Mouse (Mus musculus): Measurements from ENCODE around the gene Tmem63a. TPM values are rescaled to one million over a fixed set of nuclear protein-coding genes. Genes with fewer than 3 reads are reported as not detected.

Gene Tmem63a
- total and polyA plus RNA-seq, 3 experiments: 0.89 to 3.0 (median 2.2) TPM

DNA sequence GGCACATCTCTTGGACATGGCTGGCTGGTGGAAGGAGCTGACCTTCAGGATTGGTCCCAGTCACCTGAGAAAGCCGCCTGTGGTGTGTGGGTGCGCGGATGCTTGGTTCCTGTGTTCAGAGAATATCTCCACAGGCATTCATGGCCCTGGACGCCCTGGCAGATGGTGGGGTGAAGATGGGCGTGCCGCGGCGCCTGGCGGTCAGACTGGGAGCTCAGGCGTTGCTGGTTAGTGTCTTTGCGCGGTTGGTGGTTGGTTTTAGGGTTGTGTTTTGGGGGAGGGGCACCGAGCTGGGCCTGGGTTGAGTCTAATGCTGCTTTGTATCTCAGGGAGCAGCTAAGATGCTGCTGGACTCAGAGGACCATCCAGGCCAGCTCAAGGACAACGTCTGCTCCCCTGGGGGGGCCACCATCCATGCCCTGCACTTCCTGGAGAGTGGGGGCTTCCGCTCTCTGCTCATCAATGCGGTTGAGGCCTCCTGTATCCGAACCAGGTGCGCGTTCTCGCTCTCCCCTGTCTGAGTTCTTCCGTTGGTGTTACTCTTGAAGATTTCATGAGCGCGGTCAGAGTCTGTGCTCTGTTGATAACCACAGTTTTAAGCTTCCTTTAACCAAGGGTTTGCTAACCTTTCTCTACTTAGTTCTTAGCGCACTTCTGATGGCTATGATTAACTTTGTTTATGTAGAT, 35.5 kb upstream of the Tmem63a start:
- in situ Hi-C loops (cut with MboI; ENCODE audit: low pct_ligation_motif_present, low pct_unique_long_range_greater_than_20kb, low sequenced_read_pairs) (no loop called here), dilution Hi-C loops (cut with MboI; ENCODE audit: extremely low pct_ligation_motif_present, extremely low pct_unique_long_range_greater_than_20kb, low sequenced_read_pairs) (no loop called here)
- H3K27ac ChIP-seq (ENCODE audit: insufficient read depth, low read depth): no peak overlapping the region
- H3K9ac ChIP-seq (ENCODE audit: insufficient read depth, low read depth): no peak overlapping the region
- H3K27me3 ChIP-seq (replicated peaks): no peaks in the 10 kb centered on the region
- H3K4me2 ChIP-seq (ENCODE audit: insufficient read depth, low read depth, poor library complexity, severe bottlenecking): no peak overlapping the region
- no peak for DNase-seq (ENCODE audit: extremely low read depth)
- H3K36me3 ChIP-seq (replicated peaks in 1 of 2; ENCODE audit: control insufficient read depth in 1 of 2, insufficient read depth in 1 of 2, low read length in 1 of 2): peaks cover 33 to 46% of the 10 kb centered on the region in 2 experiments
- H3K4me3 ChIP-seq (replicated peaks in 1 of 3; ENCODE audit: low read depth in 2 of 3, low read length in 2 of 3, poor library complexity in 1 of 3): no peak overlapping the region
- H3K9me3 ChIP-seq (replicated peaks; ENCODE audit: low read length): no peaks in the 10 kb centered on the region
- H3K79me2 ChIP-seq (replicated peaks; ENCODE audit: control insufficient read depth, extremely low read depth, insufficient read depth, poor library complexity, severe bottlenecking): peaks cover 16% of the 10 kb centered on the region
- peaks cover 10 to 49% of the 10 kb centered on the region in 2 experiments for H3K4me1 ChIP-seq (ENCODE audit: control insufficient read depth in 1 of 2, insufficient read depth in 2 of 2)
- TF ChIP-seq HCFC1 (IDR thresholded peaks at IDR 0.05; ENCODE audit: low read depth, low read length) (no peak), USF1 (IDR thresholded peaks at IDR 0.05; ENCODE audit: low read depth, low read length) (no peak), NRF1 (IDR thresholded peaks at IDR 0.05; ENCODE audit: low read depth, low read length) (no peak), KAT2A (IDR thresholded peaks at IDR 0.05; ENCODE audit: insufficient replicate concordance, low read length) (no peak), IRF4 (IDR thresholded peaks at IDR 0.05; ENCODE audit: low read depth, low read length) (no peak)

DNA sequence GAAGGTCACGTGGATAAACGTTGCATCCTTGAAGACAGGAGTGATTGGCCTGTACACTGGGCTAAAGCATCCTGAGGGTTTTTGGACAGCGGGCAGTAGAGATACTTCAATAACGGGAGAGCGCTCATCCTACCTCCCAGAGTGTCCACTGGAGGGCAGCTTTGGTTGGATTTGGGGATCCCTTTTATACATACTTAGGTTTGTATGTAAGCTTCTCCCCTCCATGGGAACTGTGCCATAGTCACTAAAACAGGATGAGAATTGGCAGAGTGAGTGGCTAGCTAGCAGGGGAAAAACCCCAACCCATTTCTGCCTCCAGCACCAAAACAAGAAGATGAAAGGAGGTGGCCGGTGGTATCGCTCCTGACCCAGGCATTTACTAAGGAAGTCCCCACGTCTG, 31.0 kb upstream of the Tmem63a start:
- Histone ChIP-seq H3K9ac (ENCODE audit: insufficient read depth, low read depth) (no peak overlapping the region), H3K36me3 (replicated peaks in 1 of 2; ENCODE audit: control insufficient read depth in 1 of 2, insufficient read depth in 1 of 2, low read length in 1 of 2) (peaks cover 27 to 38% of the 10 kb centered on the region in 2 experiments), H3K27ac (ENCODE audit: insufficient read depth, low read depth) (no peak overlapping the region), H3K4me2 (ENCODE audit: insufficient read depth, low read depth, poor library complexity, severe bottlenecking) (no peak overlapping the region), H3K27me3 (replicated peaks) (no peaks in the 10 kb centered on the region), H3K9me3 (replicated peaks; ENCODE audit: low read length) (no peaks in the 10 kb centered on the region), H3K79me2 (replicated peaks; ENCODE audit: control insufficient read depth, extremely low read depth, insufficient read depth, poor library complexity, severe bottlenecking) (no peaks in the 10 kb centered on the region), H3K4me1 (ENCODE audit: control insufficient read depth in 1 of 2, insufficient read depth in 2 of 2) (peaks cover 3 to 27% of the 10 kb centered on the region in 2 experiments), H3K4me3 (replicated peaks in 1 of 3; ENCODE audit: low read depth in 2 of 3, low read length in 2 of 3, poor library complexity in 1 of 3) (no peak overlapping the region)
- dilution Hi-C loops (cut with MboI; ENCODE audit: extremely low pct_ligation_motif_present, extremely low pct_unique_long_range_greater_than_20kb, low sequenced_read_pairs): no loop called here
- no peak for DNase-seq (ENCODE audit: extremely low read depth)
- in situ Hi-C loops (cut with MboI; ENCODE audit: low pct_ligation_motif_present, low pct_unique_long_range_greater_than_20kb, low sequenced_read_pairs): no loop called here
- TF ChIP-seq JUN (IDR thresholded peaks at IDR 0.05; ENCODE audit: insufficient read depth, low read depth, low read length): no peak
- TF ChIP-seq BHLHE40 (IDR thresholded peaks at IDR 0.05; ENCODE audit: low read depth, low read length): no peak
- TF ChIP-seq PAX5 (IDR thresholded peaks at IDR 0.05; ENCODE audit: low read length): no peak
- no peak for TF ChIP-seq EP300 (IDR thresholded peaks at IDR 0.05; ENCODE audit: low read length)
- no peak for TF ChIP-seq ETS1 (conservative IDR thresholded peaks at IDR 0.05; ENCODE audit: low read depth, low read length)
- TF ChIP-seq RAD21 (IDR thresholded peaks at IDR 0.05; ENCODE audit: low read depth, low read length): peak; percentile 14
- peak in 1 of 2 experiments; percentile 45; a peak in 2 of 4 replicates for TF ChIP-seq CTCF (conservative IDR thresholded peaks at IDR 0.05 in 1 of 2, IDR thresholded peaks at IDR 0.05 in 1 of 2; ENCODE audit: low read depth in 2 of 2, low read length in 2 of 2)
